Mouse (Mus musculus) adipocyte (in vitro differentiated cells): ENCODE results near the gene Cpsf4.
A peak's percentile ranks its signal among the peaks of the same experiment; 100 is the strongest.
"Not testable (repeated sequence)": the region's sequence is repeated elsewhere in the genome, so short reads cannot be mapped to it uniquely, and the experiment has no call there.

Experiments used
- DNase-seq: peaks from one replicate; pipeline ENCODE4 v3.0.0-alpha.2; 2016; ENCODE audit warnings: low spot score

Gene Cpsf4

GRCm38 (mm10) chr5:145226453-145226852, 59.4 kb downstream of the Cpsf4 start:
- DNase-seq: no peak

GRCm38 (mm10) chr5:145229283-145229682, 62.3 kb downstream of the Cpsf4 start:
- DNase-seq: not testable (repeated sequence)

- DNase-seq: no peak
Measured at GRCm38 (mm10) chr5:145230641-145231040, 63.6 kb downstream of the Cpsf4 start.

GRCm38 (mm10) chr5:145231367-145231871, 64.4 kb downstream of the Cpsf4 start, which contains the start of gene Zfp655:
Zfp655 (plus strand) TSS chr5:145231715.
- DNase-seq: peak; percentile 99
